Mouse (Mus musculus) testis, adult 2 months (tissue): Measurements from ENCODE around the gene Rab3c.

Source experiments
- CTCF ChIP-seq: fragments of 200-500 bp; IDR thresholded peaks from 2 replicates; pipeline ENCODE4 v1.5.1; 2012; ENCODE audit warnings: low read depth, mild to moderate bottlenecking, inconsistent platforms, low read length, moderate library complexity; ENCODE audit not compliant: control insufficient read depth, insufficient read depth, insufficient replicate concordance
- POLR2A ChIP-seq: fragments of 200-500 bp; IDR thresholded peaks from 2 replicates; pipeline ENCODE4 v1.6.1; 2012; ENCODE audit warnings: low read depth, mild to moderate bottlenecking, inconsistent platforms, low read length, moderate library complexity; ENCODE audit not compliant: control insufficient read depth

DNA sequence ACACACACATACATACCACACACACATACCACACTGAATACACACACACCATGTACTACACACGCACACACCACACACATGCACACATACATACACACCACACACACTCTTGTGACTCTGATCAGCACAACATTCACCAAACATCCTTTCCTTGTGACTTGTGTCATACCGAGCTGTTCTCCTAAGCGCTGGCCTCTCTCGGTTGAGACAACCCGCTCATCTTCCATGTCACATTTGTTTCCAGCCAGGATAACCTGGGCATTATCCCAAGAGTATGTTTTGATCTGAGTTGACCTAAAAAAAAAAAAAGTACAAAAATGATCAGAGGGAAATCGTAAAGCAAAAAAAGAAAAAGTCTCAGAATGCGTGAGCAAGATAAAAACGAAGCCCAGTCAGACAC lies 196.8 kb downstream of the Rab3c start:
- TF ChIP-seq CTCF (no peak), POLR2A (no peak)
